Mouse (Mus musculus) cerebral cortex, adult 2 months (tissue): Measurements from ENCODE around the gene Rpf2.

Source experiments
- WGBS: fragments of 180-500 bp; shearing (Covaris S2); methylation state at CpG from one replicate; pipeline ENCODE4 v1.1.7; 2018; 5-methylcytosine and 5-hydroxymethylcytosine counted together

The Rpf2 gene

DNA sequence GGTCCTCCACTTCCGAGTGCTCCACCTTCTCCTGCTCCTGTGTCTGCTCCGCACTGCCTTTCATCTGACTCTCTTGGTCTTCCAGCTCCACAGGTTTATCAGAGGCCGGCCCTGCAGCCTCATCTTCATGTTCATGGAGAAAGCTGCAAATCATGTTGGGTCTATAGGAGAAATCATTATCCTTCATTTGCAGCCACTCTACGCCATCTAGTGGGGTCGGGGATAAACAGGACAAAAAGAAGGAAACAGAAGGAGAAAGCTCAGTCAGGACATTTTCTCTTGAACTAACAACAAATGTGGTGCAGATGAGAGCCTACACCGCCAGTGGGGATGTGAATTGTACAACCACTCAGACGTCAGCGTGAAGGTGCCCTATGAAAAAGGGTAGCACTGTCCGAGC lies 2.8 kb upstream of the Rpf2 start:
- 79% methylated on average over 9 of the region's 9 CpGs for WGBS

- WGBS = 24% methylated on average over 11 of the region's 11 CpGs
Measured at GRCm38 (mm10) chr10:40247166-40247716, 405 bp upstream of the Rpf2 start.

DNA sequence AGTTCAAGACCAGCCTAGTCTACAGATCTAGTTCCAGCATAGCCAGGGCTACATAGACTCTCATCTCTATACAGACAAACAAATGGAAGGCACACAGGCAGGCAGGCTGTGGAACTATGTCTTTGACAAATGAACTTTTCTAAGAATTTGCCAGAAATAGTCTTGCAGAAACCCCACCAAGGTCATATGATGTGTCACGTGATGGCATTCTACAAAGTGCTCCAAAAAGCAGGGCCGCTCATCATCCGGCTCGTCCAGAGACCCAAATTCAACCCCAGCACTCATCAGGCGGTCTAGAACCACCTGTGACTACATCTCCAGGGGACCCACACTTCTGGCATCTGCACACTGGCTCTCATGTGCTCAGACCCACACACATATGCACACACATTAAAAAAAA lies 9.0 kb downstream of the Rpf2 start:
- 93% methylated on average over 5 of the region's 5 CpGs for WGBS

- 89% methylated on average over 3 of the region's 3 CpGs for WGBS
Measured at GRCm38 (mm10) chr10:40233241-40233640, 13.6 kb downstream of the Rpf2 start.

- WGBS = 66% methylated on average over 7 of the region's 7 CpGs
Measured at GRCm38 (mm10) chr10:40232442-40232841, 14.4 kb downstream of the Rpf2 start.

DNA sequence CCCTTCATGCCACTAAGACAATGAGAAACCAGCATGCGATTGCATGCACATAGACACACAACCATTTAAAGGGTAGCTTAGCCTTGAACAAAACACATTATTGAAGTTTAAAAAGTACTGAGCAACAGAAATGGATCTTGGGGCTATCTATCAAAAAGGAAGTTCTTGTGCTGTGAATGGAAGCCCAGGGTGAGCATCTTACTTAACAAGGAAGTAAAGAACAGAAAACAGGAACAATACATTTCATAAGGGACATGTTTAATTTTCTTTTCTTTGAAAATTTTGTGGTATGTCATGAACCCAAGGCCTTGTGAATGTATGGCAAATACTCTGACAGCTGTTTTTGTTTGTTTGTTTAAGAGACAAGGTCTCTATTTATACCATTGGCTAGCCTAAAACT lies 17.1 kb downstream of the Rpf2 start:
- WGBS = 93% methylated on average over 1 of the region's 1 CpGs

DNA sequence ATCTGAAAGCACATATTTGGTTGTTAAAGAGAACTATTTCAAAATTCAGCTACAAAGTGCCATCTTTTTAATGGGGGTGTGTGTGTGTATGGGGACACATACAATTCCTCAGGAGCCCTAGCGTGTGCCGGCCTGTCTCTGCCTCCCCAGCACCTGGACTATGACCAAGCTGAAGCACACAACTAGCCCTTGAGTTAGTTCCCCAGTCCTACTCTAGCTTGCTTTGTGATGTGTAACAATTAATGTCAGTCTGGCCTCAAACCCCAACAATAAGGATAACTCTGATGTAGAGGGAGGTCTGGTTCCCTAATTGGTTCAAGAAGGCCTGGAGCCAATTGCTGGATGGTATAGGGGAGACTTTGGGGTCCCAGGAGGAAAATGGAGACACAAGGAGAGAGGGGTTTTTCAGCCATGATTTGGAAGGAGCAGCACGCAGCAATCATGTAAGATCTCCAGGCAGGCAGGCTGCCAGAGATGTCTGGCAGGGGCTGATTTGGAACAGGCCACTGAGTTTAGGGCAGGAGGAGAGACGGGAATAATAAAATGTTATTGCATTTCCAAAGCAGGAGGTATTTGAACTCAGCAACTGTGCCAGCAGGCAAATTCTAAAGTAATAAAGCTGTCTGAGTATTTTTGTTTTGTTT lies 19.1 kb downstream of the Rpf2 start:
- 69% methylated on average over 4 of the region's 4 CpGs for WGBS

- WGBS = 62% methylated on average over 3 of the region's 3 CpGs
Measured at GRCm38 (mm10) chr10:40218874-40219273, 28.0 kb downstream of the Rpf2 start.

DNA sequence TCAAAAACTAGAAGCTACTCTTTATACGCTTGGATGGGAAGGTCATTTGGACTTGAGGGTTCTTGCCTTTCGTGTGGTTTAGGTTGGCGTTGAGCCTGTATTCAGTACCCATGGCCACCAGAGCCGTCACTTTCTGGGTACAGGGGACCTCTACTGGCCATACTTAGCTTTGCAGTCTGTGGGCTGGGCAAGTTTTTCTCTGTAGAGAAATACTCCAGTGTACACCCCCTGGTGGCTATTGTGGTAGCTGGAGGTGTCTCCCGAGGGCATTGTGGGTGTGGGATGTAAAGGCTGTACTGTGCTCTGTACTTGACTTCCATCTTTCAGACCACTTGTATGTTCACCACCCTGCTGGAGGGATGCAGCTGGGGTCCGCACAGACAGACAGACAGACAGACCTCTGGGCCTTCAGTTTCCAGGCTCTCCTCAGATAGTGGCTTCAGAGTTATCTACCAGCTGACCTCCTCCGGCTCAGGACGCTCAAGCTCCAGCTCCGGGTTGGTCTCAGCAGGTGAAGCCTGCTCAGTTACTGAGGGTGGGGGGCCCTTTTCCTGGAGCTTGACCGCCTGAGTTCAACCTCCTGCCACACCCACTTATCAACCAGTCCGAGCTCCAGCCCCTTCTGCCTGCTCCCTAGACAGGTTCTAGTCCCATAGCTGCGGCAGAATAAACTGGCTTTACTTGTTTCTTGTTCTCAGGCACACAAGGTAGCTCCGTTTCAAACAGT lies 34.2 kb downstream of the Rpf2 start:
- 40% methylated on average over 13 of the region's 13 CpGs for WGBS

GRCm38 (mm10) chr10:40195001-40195400 lies 51.8 kb downstream of the Rpf2 start:
- 84% methylated on average over 6 of the region's 6 CpGs for WGBS

- 70% methylated on average over 18 of the region's 18 CpGs for WGBS
Measured at GRCm38 (mm10) chr10:40192010-40192935, 54.6 kb downstream of the Rpf2 start.

GRCm38 (mm10) chr10:40191338-40191979 lies 55.4 kb downstream of the Rpf2 start:
- 65% methylated on average over 22 of the region's 22 CpGs for WGBS

GRCm38 (mm10) chr10:40190871-40191270 lies 56.0 kb downstream of the Rpf2 start:
- 84% methylated on average over 8 of the region's 8 CpGs for WGBS

DNA sequence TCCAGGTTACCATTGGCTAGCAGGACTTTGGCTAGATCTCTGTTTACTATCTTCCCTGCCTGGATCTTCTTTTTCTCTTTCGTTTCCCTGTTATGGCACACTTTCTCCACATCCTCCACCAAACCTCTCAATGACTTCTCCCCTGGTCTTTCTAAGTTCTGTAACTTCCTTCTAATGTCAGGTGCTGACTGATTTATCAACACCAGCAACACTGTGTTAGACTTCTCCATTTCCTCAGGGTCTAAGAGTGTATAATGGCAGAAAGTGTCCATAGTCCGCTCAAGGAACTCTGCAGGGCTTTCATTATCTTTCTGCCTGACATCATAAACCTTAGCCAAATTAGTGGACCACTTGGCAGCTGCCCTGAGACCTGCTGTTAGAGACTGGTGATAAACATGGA lies 57.1 kb downstream of the Rpf2 start:
- WGBS = 93% methylated on average over 2 of the region's 2 CpGs

GRCm38 (mm10) chr10:40188831-40189230 lies 58.0 kb downstream of the Rpf2 start:
- WGBS = 93% methylated on average over 3 of the region's 3 CpGs

DNA sequence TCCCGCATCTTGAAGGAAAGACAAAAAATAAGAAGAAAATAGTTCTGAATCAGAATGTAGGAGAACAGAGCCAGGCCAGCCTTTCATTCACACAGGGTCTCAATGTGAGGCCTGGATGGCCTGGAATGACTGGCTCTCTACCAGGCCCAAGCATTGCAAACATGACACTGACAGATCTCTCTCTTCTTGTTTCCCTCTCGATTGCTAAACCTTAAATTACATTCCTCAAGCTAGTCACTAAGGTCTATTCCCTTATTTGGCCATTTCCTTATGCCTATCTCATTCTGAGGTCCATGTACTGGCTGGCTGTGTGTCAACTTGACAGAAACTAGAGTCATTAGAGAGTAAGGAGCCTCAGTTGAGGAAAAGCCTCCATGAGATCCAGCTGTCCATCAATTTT lies 66.8 kb downstream of the Rpf2 start:
- WGBS = 87% methylated on average over 2 of the region's 2 CpGs

DNA sequence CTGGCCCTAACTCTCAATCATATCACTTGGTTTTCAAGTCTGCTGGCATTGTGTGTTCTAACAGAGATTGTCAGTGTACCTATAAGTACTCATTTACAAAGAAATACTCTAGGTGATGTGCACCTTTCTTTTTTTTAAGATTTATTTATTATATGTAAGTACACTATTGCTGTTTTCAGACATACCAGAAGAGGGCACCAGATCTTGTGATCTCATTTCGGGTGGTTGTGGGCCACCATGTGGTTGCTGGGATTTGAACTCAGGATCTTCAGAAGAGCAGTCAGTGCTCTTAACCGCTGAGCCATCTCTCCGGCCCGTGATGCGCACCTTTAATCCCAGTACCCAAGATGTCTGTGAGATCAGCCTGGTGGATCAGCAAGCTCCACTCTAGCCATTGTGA lies 67.7 kb downstream of the Rpf2 start:
- WGBS = 91% methylated on average over 5 of the region's 5 CpGs

GRCm38 (mm10) chr10:40177323-40177962 lies 69.4 kb downstream of the Rpf2 start:
- WGBS = 21% methylated on average over 6 of the region's 6 CpGs
